Mouse (Mus musculus) frontal cortex, postnatal 10 days (tissue): ENCODE data around the gene Zfp932.
A peak's percentile ranks its signal among the peaks of the same experiment; 100 is the strongest.
"Not testable (repeated sequence)": the region's sequence is repeated elsewhere in the genome, so short reads cannot be mapped to it uniquely, and the experiment has no call there.

Experiments used
- DNase-seq, 2 experiments: peaks; one replicate each; pipeline ENCODE4 v3.0.0; 2022; ENCODE audit warnings: low spot score in 2 of 2, mixed read lengths in 1 of 2

Zfp932 gene

DNA sequence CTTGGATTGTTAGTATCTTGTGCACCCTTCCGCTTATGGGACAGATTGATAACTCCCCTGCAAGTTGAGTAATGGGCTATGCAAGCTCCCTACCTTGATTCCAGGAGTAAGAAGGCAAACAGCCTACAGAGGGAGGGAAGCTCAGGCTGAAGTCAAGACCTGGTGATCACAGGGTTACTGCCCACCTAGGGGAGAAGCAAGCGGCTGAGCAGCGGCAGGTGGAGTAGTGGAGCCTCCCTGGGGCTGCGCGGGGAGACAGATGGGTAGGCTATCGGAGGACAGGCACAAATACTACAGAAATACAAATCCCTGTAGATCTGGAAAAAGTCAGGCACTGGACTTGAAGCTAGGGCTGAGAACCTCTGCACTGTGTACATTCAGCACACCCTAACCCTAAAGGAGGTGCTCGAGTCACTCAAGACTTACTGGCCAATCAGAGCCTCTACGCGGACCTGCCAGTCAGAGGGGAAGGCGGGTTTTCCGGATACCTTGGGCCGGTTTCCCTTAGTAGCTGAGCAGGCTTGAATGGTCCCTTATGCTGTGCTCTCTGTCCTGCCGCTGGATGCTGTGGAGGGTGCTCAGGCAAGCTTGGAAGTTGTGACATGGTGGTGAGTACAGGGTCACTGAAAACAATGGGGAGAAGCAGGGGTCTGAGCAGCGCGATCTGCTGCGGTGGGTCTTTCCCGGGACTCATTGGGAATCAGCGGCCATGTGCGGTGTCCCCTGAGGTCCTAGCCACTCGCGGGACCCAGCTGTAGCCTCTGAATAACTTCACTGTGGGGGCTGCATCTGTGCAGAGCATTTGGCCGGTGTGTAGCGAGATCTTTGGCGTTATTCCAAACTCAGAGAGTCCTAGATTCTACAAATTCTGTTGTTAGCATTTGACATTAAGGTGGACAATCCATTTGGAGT is at the start of gene Zfp932:
TSS of gene Zfp932 (plus strand) at position 496 of the 912 bp plus-strand sequence.
- peak; percentile 53 to 76 for DNase-seq

DNA sequence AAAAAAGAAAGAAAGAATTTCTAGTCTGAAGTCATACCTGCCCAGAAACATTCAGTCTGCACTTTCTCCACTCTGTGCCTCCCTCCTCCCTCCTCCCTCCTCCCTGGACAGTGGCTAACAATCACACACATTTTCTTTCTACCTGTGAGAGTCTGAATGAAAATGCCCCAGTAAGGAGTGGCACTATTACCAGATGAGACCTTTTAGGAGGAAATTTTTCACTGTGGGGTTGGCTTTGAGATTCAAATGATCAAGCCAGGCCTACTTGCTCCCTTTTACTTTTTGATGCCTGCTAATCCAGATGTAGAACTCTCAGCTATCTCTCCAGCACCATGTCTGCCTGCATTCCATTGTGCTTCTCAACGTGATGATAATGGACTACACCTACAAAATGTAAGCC is 46.0 kb upstream of the Zfp932 start:
- DNase-seq: no peak

DNA sequence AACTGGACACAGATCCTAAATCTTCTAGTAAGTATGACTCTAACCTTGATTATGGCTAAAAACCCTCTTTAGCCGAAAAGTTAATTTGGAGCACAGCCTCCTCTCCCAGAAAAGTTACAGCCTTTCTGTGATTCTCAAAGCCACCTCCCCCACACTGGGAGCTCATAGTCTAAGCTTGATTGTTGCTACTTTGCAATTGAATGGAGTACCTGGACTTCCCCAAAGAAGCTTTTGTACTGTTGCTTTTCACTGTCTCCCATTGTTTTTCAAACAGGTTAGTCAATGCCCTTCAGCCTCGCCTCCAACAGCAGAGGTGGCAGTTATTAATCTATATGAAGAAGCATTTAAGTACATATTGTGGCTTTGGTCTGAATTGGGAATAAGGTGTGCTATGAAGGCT is 15.6 kb upstream of the Zfp932 start:
- not testable (repeated sequence) for DNase-seq

DNA sequence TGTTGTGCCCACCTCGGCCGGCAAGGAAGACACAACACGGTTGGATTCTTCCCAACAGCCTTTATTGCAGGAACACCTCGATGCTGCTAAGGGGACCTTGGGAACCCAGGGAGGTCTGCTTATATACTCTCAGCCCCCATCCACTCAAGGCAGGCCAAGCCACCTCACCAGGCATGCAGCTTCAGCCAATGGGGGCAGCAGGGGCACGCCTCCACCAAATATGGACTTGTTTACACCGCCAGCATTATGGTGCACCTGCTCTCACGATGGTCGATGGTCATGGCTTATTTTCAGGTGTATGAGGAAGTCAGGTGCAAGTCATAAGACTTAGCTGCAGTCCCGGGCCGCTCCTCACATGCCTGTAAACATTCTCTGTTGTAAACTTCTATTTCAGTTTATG is 860 bp upstream of the Zfp932 start:
- DNase-seq: not testable (repeated sequence)

DNA sequence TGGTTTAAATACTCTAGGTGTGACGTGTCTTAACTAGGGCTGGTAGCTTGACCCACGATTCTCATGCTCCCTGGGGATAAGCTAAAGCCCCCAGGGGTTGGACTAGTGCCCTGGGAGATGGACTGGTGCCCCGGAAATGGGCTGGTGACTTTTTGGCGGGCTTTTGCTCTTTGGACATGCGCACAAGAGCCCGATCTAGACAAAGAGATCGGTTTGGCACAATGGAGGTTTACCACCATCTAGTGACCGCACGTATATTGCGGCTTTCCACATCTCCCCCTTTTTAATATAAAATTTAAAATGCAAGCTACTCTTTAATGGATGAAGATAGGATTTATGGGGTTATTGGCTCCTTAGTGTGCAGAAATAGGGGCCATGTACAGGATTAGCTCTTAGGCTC is 19.5 kb downstream of the Zfp932 start:
- not testable (repeated sequence) for DNase-seq

DNA sequence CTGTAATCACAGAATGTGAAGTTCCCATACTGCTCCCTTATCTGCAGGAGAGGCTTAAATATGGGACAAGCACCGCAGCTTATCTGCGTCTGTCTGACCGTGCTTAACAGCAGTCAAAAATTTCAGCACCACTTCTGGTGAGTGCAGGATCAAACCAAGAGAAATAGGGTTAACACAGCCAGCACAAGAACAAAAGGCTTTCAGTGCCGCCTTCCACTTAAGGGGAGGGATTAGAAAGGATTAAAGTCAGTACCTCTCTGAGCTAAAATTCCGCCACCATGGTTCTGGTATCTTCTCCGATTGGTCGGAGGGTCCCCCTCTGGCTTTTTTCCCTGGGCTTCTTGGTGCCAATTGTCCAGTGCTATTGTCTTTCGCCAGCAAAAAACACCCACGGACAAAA is 27.0 kb downstream of the Zfp932 start:
- DNase-seq: no peak

DNA sequence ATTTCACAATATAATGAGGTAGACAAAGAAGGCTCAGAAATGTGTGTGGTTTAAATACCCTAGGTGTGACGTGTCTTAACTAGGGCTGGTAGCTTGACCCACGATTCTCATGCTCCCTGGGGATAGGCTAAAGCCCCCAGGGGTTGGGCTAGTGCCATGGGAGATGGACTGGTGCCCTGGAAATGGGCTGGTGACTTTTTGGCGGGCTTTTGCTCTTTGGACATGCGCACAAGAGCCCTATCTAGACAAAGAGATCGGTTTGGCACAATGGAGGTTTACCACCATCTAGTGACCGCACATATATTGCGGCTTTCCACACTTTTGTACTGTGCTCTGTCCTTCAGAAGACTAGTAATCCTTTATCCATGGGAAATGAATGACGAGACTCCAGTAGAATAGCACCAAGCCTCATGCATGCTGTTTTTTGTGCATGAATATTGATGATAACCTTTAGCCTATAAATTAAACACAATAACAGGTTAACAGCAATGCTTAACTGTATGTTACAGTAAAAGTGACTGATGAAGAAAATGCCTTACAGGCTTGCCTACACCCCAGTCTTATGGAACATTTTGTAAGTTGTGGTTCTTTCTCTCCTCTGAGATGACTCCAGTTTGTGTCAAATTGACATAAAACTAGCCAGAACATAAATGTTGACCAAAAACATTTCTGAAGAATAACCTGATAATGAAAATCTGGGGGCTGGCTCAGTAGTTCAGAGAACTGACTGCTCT is 27.5 kb downstream of the Zfp932 start:
- peak; percentile 13 to 54 for DNase-seq

DNA sequence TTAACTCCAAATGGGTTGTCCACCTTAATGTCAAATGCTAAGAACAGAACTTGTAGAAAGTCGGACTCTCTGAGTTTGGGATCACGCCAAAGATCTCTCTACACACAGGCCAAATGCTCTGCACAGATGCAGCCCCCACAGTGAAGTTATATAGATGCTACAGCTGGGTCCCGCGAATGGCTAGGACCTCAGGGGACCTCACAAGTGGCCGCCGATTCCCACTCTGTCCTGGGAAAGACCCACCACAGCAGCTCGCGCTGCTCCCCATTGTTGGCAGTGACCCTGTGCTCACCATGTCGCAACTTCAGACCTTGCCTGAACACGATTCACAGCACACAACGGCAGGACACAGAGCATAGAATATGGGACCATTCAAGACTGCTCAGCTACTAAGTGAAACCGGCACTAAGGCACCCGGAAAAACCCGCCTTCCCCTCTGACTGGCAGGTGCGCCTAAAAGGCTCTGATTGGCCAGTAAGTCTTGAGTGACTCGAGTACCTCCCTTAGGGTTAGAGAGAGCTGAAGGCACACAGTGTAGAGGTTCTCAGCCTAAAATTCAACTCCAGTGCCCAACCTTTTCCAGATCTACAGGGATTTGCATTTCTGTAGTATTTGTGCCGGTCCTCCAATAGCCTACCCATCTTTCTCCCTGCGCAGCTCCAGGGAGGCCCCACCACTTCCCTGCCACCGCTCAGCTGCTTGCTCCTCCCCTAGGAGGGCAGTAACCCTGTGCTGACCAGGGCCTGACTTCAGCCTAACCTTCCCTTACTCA is 61.5 kb downstream of the Zfp932 start:
- peak; percentile 74 to 77 for DNase-seq
